Mouse (Mus musculus): Measurements from ENCODE around the gene Atat1. TPM values are rescaled to one million over a fixed set of nuclear protein-coding genes. Genes with fewer than 3 reads are reported as not detected.
A peak's percentile ranks its signal among the peaks of the same experiment; 100 is the strongest.

The Atat1 gene
- total RNA-seq, 2 experiments from 2014 or later, result 43.9 to 44.5 TPM

DNA sequence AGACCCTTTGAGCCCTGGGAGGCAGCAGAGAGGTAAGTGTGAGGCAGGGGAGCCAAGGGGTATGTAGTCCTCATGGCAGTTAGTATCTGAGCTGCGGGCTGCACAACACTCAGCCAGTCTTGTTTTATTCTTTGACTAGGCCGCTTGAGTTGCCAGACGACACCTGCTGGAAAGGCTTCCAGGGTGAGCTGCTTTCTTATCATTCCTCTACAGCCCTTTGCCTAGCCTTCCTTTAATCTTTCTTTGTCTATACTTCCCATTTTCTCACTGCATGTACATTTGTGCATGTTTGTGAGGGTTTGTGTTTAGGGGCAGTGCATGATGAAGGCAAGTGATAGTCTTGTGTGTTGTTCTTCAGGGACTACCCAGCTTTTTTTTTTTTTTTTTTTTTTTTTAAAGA is 58.9 kb downstream of the Atat1 start:
- no peak for DNase-seq (ENCODE audit: low spot score in 2 of 2)

DNA sequence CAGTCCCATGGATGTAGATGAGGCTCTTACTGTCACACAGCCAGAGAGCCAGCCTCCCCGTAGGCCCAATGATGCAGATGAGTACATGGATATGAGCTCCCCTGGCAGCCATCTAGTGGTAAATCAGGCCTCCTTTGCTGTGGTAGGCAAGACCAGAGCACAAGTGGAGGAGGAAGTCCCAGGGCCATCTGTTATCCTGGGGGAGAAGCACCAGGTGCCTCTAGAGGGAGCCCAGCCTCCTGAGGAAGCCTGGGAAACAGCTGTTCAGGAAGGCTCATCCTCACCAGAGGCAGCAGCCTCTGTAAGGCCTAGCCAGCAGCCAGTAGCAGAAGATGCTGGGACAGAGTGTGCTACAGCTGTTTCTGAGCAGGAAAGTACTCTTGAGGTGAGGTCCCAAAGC is 61.8 kb downstream of the Atat1 start:
- peak in 1 of 2 experiments; percentile 18 for DNase-seq (ENCODE audit: low spot score in 2 of 2)

Small RNA genes within 50 kb of the gene (microRNA-seq; reads per million reads assigned to microRNA genes)
- gene Gm28033 (ENCODE audit: borderline number of aligned reads in 2 of 2), result 0 to 1.2 reads per million in 2 experiments
- 0 reads per million in 2 experiments for gene Mir1894 (ENCODE audit: borderline number of aligned reads in 2 of 2)

Other genes starting within 250 kb of the Atat1 start
- gene Vars2, start 242.5 kb downstream of the Atat1 start, total RNA-seq (2021), result 10 to 100 TPM; 37.2 to 38.7 TPM
- gene Gtf2h4, start 236.3 kb downstream of the Atat1 start, total RNA-seq (2021), result 10 to 100 TPM; 20.2 to 20.8 TPM
- gene Ddr1, start 205.5 kb downstream of the Atat1 start, total RNA-seq (2021), result 10 to 100 TPM; 33.5 to 44.1 TPM
- gene Ier3, start 88.4 kb downstream of the Atat1 start, total RNA-seq (2021), result 10 to 100 TPM in 1 of 2 experiments, 1 to 10 TPM in 1; 7.9 to 19.0 TPM
- 10 to 100 TPM; 62.9 to 71.2 TPM for gene Flot1, start 86.8 kb downstream of the Atat1 start, total RNA-seq (2021)
- 100 to 1,000 TPM; 134 to 185 TPM for gene Tubb5, start 71.8 kb downstream of the Atat1 start, total RNA-seq (2021)
- 10 to 100 TPM; 11.5 to 16.7 TPM for gene Mdc1, start 68.6 kb downstream of the Atat1 start, total RNA-seq (2021)
- 1 to 10 TPM; 2.3 TPM for gene Nrm, start 48.8 kb downstream of the Atat1 start, total RNA-seq (2021)
- 10 to 100 TPM; 35.3 to 41.0 TPM for gene Ppp1r18, start 44.5 kb downstream of the Atat1 start, total RNA-seq (2021)
- gene Dhx16, start 30.3 kb downstream of the Atat1 start, total RNA-seq (2021), result 10 to 100 TPM; 43.3 to 48.3 TPM
- gene 2310061I04Rik, start 12.6 kb downstream of the Atat1 start, total RNA-seq (2021), result 10 to 100 TPM; 49.5 to 53.8 TPM
- gene Mrps18b, start 6.3 kb upstream of the Atat1 start, total RNA-seq (2021), result 100 to 1,000 TPM in 1 of 2 experiments, 10 to 100 TPM in 1; 93.5 to 102 TPM
- gene Ppp1r10, start 6.4 kb upstream of the Atat1 start, total RNA-seq (2021), result 10 to 100 TPM; 63.7 to 98.8 TPM
- 10 to 100 TPM; 80.0 to 95.8 TPM for gene Abcf1, start 59.7 kb upstream of the Atat1 start, total RNA-seq (2021)
- gene Gnl1, start 69.8 kb upstream of the Atat1 start, total RNA-seq (2021), result 10 to 100 TPM; 47.9 to 55.9 TPM
- gene Prr3, start 70.2 kb upstream of the Atat1 start, total RNA-seq (2021), result 10 to 100 TPM; 17.5 to 22.8 TPM
- gene H2-T24, start 110.5 kb upstream of the Atat1 start, total RNA-seq (2021), result 1 to 10 TPM; 7.5 to 8.1 TPM
- 100 to 1,000 TPM in 1 of 2 experiments, 10 to 100 TPM in 1; 68.0 to 139 TPM for gene H2-T23, start 122.8 kb upstream of the Atat1 start, total RNA-seq (2021)
- gene H2-T22, start 132.7 kb upstream of the Atat1 start, total RNA-seq (2021), result 10 to 100 TPM; 33.0 to 61.5 TPM
- not detected for gene Gm6034, start 132.9 kb upstream of the Atat1 start, total RNA-seq (2021)
- 10 to 100 TPM in 1 of 2 experiments, 1 to 10 TPM in 1; 7.0 to 18.8 TPM for gene Gm11127, start 148.3 kb upstream of the Atat1 start, total RNA-seq (2021)
- gene Gm19684, start 211.6 kb upstream of the Atat1 start, total RNA-seq (2021), result under 1 TPM in 1 of 2 experiments, not detected in 1; 0.77 TPM
- gene Gm7030, start 219.3 kb upstream of the Atat1 start, total RNA-seq (2021), result under 1 TPM; 0.53 to 0.67 TPM

Measured in adrenal gland, adult 18-20 months (tissue).